In genomic region chr10:74749446-74749845, GRCm38 (mm10) we compare ENCODE assay signal across 12 mouse cellular contexts.
"Had no signal": no experiment of that assay in that cellular context is flagged by ENCODE, and none has a peak within 500 bp of the region (broad histone marks: within the 10 kb centered on the region; RNA-seq: fewer than 3 reads in every experiment).

No protein-coding gene starts in this region.

- DNase-seq: gastrocnemius, adult 2 months; gastrocnemius, postnatal 10 days; gastrocnemius, postnatal 25 days; heart, adult 18-20 months; heart, postnatal 10 days; heart, postnatal 4 days; kidney, adult 18-20 months; kidney, adult 8-10 months; kidney, postnatal 10 days; kidney, postnatal 25 days; kidney, postnatal 4 days; left cerebral cortex, postnatal 4 days had no signal
